Mouse (Mus musculus) liver, embryonic 13.5 days (tissue): ENCODE results near the gene Ms4a6c. TPM values are rescaled to one million over a fixed set of nuclear protein-coding genes. Genes with fewer than 3 reads are reported as not detected.
"Not testable (repeated sequence)": the region's sequence is repeated elsewhere in the genome, so short reads cannot be mapped to it uniquely, and the experiment has no call there.

Experiments used
- ATAC-seq: fragments of 200-750 bp; cut with Nextera tagmentation; 2 replicates; pipeline ENCODE4 v1.8.0; 2017; ENCODE audit warnings: low read depth, mild to moderate bottlenecking, moderate number of reproducible peaks, moderate library complexity
- DNase-seq: peaks from one replicate; pipeline ENCODE4 v3.0.0; 2022
- H3K27ac ChIP-seq: fragments of 300-500 bp; sonication (generic); 2 replicates; pipeline ENCODE4 v1.5.1; 2015; ENCODE audit warnings: moderate library complexity, mild to moderate bottlenecking, inconsistent platforms
- H3K27me3 ChIP-seq: fragments of 300-500 bp; sonication (generic); 2 replicates; pipeline ENCODE4 v1.6.1; 2015; ENCODE audit warnings: mild to moderate bottlenecking, inconsistent platforms
- H3K36me3 ChIP-seq: fragments of 300-500 bp; sonication (generic); 2 replicates; pipeline ENCODE4 v1.6.1; 2015; ENCODE audit warnings: mild to moderate bottlenecking, inconsistent platforms
- H3K4me1 ChIP-seq: fragments of 300-500 bp; sonication (generic); replicated peaks from 2 replicates; pipeline ENCODE4 v1.6.1; 2015; ENCODE audit warnings: inconsistent platforms
- H3K4me2 ChIP-seq: fragments of 300-500 bp; sonication (generic); 2 replicates; pipeline ENCODE4 v1.6.1; 2015; ENCODE audit warnings: inconsistent platforms, mild to moderate bottlenecking, moderate library complexity
- H3K4me3 ChIP-seq: fragments of 300-500 bp; sonication (generic); replicated peaks from 2 replicates; pipeline ENCODE4 v1.5.1; 2015; ENCODE audit warnings: mild to moderate bottlenecking, inconsistent platforms
- H3K9ac ChIP-seq: fragments of 300-500 bp; sonication (generic); 2 replicates; pipeline ENCODE4 v1.6.1; 2015; ENCODE audit warnings: mild to moderate bottlenecking, inconsistent platforms
- H3K9me3 ChIP-seq: fragments of 300-500 bp; sonication (generic); replicated peaks from 2 replicates; pipeline ENCODE4 v1.6.1; 2016; ENCODE audit warnings: inconsistent platforms
- WGBS: fragments of 180-500 bp; shearing (Covaris S2); methylation state at CpG from one replicate; pipeline ENCODE4 v1.1.7; 2015; ENCODE audit not compliant: insufficient replicate concordance; 5-methylcytosine and 5-hydroxymethylcytosine counted together
- polyA plus RNA-seq: library from polyadenylated mRNA; unstranded; fragments of >200 nt; fragmentation: Nextera tagmentation; extraction: Ambion mirVana; gene quantifications from 2 replicates; pipeline ENCODE4 v1.2.1, GENCODE M21; 2015

Ms4a6c gene
- polyA plus RNA-seq, 1 experiment from 2014 or later = 5.7 TPM

DNA sequence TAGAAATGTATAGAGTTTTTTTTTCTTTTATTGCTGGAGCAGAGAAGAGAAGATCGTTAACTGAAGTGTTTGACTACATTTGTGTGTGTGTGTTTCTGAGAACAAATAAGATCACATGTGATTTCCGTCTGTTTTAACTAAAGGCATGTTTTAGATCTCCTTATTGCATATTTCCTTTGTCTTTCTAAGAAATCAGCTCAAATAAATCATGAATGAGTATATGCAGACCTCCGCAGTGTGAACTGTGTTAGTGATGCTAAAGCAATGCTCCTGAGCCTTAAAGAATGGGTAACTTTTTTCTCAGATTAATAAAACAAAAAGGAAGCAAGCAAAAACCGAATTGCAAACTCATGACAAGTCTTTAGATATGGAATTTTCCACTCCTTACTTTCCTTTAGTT is 14.8 kb downstream of the Ms4a6c start:
- WGBS = 49% methylated on average over 4 of the region's 4 CpGs
- no peaks in the 10 kb centered on the region for H3K9me3 ChIP-seq
- H3K27ac ChIP-seq = no peak overlapping the region
- DNase-seq = no peak
- no peak overlapping the region for H3K4me3 ChIP-seq
- H3K4me1 ChIP-seq = no peaks in the 10 kb centered on the region
- H3K27me3 ChIP-seq = no peaks in the 10 kb centered on the region
- no peak for ATAC-seq
- H3K4me2 ChIP-seq = no peak overlapping the region
- no peaks in the 10 kb centered on the region for H3K36me3 ChIP-seq
- no peak overlapping the region for H3K9ac ChIP-seq

DNA sequence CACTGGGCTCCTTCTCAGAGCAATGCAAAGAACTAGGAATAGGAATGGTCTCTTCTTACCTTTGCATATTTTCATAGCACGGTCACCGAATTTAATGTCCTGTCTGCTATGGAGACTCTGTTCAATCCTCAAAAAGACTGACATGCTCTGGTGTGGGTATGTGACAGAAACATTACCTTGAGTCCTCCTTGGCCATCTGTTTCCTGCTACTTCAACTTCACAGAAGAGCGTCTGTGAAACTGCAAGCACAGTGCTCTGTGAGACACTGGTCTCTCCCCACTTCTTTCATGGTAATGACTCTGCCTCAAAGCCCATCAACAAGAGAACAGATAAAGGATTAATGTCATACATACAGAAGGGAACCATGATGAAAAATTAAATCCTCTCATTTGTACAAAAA is 15.2 kb downstream of the Ms4a6c start:
- no peaks in the 10 kb centered on the region for H3K4me1 ChIP-seq
- 43% methylated on average over 3 of the region's 3 CpGs for WGBS
- H3K36me3 ChIP-seq = no peaks in the 10 kb centered on the region
- no peak overlapping the region for H3K4me3 ChIP-seq
- H3K27me3 ChIP-seq = no peaks in the 10 kb centered on the region
- no peak overlapping the region for H3K27ac ChIP-seq
- ATAC-seq = no peak
- H3K4me2 ChIP-seq = no peak overlapping the region
- no peaks in the 10 kb centered on the region for H3K9me3 ChIP-seq
- DNase-seq = no peak
- H3K9ac ChIP-seq = no peak overlapping the region

DNA sequence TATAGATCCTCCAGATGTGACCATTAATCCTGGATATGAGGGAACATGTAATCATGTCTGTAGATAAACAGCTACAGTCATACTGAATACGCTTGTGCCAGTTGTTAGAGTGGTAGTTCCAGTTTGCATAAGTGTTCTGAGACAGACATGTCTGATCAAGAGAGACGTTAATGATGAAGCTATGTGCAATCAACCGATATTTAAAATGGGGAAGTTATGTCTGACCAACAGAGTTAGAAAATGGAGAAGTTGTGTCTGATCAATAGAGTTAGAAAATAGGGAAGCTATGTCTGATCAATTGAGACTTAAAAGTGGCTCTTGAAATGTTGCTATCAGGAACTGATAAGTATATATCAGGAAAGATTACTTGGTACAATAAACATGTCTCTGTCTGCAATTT is 16.1 kb downstream of the Ms4a6c start:
- no peaks in the 10 kb centered on the region for H3K9me3 ChIP-seq
- no peaks in the 10 kb centered on the region for H3K27me3 ChIP-seq
- ATAC-seq = no peak
- WGBS = 27% methylated on average over 3 of the region's 3 CpGs
- DNase-seq = no peak
- no peak overlapping the region for H3K9ac ChIP-seq
- H3K4me1 ChIP-seq = no peaks in the 10 kb centered on the region
- no peak overlapping the region for H3K4me2 ChIP-seq
- H3K36me3 ChIP-seq = no peaks in the 10 kb centered on the region
- no peak overlapping the region for H3K27ac ChIP-seq
- no peak overlapping the region for H3K4me3 ChIP-seq

DNA sequence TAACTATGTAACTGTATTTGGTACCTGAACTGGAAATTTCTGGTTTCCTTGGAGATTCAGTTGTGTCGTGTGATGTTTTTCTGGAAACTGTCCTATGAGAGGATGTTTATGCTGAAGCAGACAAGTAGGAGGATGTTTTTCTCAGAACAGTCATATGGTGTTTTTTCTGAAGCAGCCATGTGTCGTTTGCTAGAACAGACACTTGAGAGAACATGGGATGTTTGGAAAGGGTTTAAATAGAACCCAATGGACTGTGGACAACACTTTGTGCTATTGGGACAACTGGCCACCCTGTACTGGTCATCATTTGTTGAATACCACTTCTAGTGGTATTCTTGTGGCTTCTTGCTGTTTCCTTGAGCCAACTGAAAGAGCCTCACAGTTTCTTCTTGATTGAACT is 16.6 kb downstream of the Ms4a6c start, which contains the start of gene Gm8369:
Gene Gm8369 (plus strand): TSS at position 193 of the 400 bp plus-strand sequence.
- DNase-seq (no peak), ATAC-seq (no peak)
- H3K4me1 ChIP-seq = no peaks in the 10 kb centered on the region
- H3K9ac ChIP-seq = no peak within 1 kb of the TSS
- no peaks in the 10 kb centered on the region for H3K36me3 ChIP-seq
- H3K9me3 ChIP-seq = no peaks in the 10 kb centered on the region
- H3K4me2 ChIP-seq = no peak within 1 kb of the TSS
- H3K27me3 ChIP-seq = no peaks in the 10 kb centered on the region
- WGBS = 55% methylated on average over 2 of the region's 2 CpGs
- H3K27ac ChIP-seq = no peak within 1 kb of the TSS
- H3K4me3 ChIP-seq = no peak within 1 kb of the TSS

DNA sequence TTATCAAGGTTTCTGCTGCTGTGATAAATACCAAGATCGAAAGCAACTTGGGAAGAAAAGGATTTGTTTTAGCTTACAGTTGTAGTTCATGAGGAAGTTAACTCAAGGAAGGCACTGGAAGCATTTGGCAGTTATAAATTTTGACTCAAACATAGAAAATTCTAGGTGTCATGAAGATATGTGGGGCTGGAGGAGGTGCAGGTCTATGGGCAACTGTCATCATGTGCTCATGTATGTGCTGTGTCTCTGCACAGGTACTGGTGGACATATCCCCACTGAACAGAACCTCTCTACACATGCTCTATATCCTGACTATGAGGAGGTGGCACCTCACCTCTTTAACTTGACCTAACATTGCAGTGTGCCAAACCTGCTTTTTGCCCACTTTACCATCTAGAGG is 17.4 kb downstream of the Ms4a6c start:
- Histone ChIP-seq H3K9ac (no peak overlapping the region), H3K4me1 (no peaks in the 10 kb centered on the region), H3K4me3 (no peak overlapping the region), H3K36me3 (no peaks in the 10 kb centered on the region), H3K4me2 (no peak overlapping the region), H3K27ac (no peak overlapping the region), H3K9me3 (no peaks in the 10 kb centered on the region), H3K27me3 (no peaks in the 10 kb centered on the region)
- DNase-seq = no peak
- WGBS = 56% methylated on average over 1 of the region's 1 CpGs
- no peak for ATAC-seq

DNA sequence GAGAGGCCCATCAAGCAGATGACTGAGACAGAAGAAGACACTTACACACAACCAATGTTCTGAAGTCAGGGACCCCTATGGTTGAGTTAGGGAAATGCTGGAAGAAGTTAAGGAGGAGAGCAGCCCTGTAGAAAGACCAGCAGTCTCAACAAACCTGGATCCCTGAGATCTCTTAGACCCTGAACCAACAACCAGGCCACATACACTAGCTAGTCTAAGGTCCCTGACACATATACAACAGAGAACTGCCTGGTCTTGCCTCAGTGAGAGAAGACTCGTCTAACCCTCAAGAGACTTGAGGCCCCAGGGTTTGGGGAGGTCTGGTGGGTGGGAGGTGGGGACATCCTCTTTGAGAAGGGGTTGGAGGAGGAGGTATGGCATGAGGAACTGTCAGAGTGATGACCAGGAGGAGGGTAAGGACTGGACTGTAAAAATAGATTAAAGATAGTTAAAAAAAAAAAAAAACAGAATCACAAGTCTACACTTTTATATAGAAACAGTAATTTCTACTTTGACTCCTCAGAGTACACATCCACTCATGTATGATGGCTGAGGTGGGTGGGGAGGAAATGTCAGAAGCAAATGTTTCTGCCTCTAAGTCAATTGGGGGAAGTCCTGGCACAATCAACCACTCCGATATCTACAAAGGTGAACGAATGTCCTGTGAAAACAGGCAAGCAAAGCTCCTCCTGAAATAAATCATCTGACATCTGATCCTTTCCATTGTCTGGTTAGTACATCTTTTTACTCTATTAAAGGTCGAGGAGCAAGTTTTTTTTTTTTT is 22.4 kb downstream of the Ms4a6c start:
- Histone ChIP-seq H3K4me3 (no peak overlapping the region), H3K27ac (no peak overlapping the region), H3K4me1 (no peaks in the 10 kb centered on the region), H3K9ac (no peak overlapping the region), H3K4me2 (no peak overlapping the region), H3K36me3 (no peaks in the 10 kb centered on the region), H3K9me3 (no peaks in the 10 kb centered on the region), H3K27me3 (no peaks in the 10 kb centered on the region)
- DNase-seq (no peak), ATAC-seq (no peak)
- 44% methylated on average over 4 of the region's 4 CpGs for WGBS

DNA sequence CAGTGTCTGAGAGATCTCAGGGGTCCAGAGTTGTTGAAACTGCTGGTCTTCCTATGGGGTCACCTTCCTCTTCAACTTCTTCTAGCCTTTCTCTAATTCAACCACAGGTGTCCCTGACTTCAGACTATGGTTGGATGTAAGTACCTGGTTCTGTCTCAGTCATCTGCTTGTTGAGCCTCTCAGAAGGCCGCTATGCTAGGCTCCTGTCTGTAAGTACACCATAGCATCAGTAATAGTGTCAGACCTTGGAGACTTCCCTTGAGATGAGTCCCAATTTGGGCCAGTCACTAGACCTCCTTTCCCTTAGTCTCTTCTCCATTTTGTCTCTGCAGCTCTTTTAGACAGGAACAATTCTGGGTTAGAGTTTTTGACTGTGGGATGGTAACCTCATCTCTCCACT is 23.5 kb downstream of the Ms4a6c start:
- DNase-seq = no peak
- no peaks in the 10 kb centered on the region for H3K27me3 ChIP-seq
- no peak overlapping the region for H3K4me2 ChIP-seq
- no peak overlapping the region for H3K27ac ChIP-seq
- no peak for ATAC-seq
- no peaks in the 10 kb centered on the region for H3K36me3 ChIP-seq
- 56% methylated on average over 1 of the region's 1 CpGs for WGBS
- no peaks in the 10 kb centered on the region for H3K9me3 ChIP-seq
- no peak overlapping the region for H3K9ac ChIP-seq
- H3K4me3 ChIP-seq = no peak overlapping the region
- H3K4me1 ChIP-seq = no peaks in the 10 kb centered on the region

DNA sequence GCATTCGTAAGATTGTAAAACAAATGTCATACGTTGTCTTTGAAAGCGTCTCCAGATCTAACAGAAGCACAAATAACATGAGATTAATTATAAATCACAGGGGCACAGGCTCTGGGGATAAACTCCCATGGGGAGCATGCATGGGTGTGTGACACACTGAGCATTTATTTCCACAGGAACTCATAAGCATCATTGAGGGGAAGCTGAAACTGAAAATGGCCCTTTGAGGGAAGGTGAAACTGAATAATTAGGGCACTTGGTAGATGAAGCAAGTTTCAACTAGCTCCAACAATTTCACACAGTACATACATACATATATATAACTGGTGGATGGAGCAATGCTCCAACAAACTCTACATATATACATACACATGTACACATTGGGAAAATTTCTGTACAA is 25.4 kb downstream of the Ms4a6c start:
- WGBS = 66% methylated on average over 3 of the region's 3 CpGs
- ATAC-seq (no peak), DNase-seq (no peak)
- Histone ChIP-seq H3K4me1 (no peaks in the 10 kb centered on the region), H3K9ac (no peak overlapping the region), H3K27me3 (no peaks in the 10 kb centered on the region), H3K9me3 (no peaks in the 10 kb centered on the region), H3K4me3 (no peak overlapping the region), H3K4me2 (no peak overlapping the region), H3K27ac (no peak overlapping the region), H3K36me3 (no peaks in the 10 kb centered on the region)

DNA sequence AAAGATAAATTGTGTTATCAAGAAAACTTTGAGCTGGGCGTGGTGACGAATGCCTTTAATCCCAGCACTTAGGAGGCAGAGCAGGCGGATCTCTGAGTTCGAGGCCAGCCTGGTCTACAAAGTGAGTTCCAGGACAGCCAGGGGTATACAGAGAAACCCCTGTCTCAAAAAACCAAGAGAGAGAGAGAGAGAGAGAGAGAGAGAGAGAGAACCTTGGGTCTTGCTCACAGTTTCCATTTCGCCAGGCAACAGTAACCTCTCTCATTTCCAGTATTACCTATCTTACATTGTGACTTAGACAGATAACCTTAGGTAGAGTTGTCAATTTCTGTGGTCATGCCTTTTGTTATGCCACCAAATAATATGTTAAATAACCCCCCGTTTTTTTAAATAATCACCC is 27.2 kb downstream of the Ms4a6c start:
- WGBS = 60% methylated on average over 6 of the region's 6 CpGs
- no peaks in the 10 kb centered on the region for H3K9me3 ChIP-seq

DNA sequence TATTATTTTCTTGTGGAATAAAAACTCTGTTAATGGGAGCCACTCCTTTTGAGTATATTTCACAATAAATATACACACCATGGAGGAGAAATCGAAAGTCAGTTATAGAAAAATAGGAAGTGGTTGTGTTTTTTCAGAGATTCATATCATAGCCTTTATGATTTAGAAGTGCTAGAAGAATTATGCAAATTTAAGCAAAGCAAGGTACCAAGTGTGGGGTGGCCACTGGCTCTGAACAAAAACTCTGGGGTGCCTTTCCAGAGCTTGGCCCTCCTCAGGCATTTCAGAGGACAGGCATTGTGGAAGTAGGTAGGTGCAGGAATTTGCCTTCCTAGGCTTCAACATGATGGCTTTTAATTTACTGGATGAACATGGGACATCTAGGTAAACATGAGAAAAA is 28.1 kb downstream of the Ms4a6c start:
- H3K4me2 ChIP-seq, H3K9ac ChIP-seq, H3K4me3 ChIP-seq, H3K27me3 ChIP-seq, H3K4me1 ChIP-seq, DNase-seq, H3K36me3 ChIP-seq, H3K9me3 ChIP-seq, H3K27ac ChIP-seq, ATAC-seq: not testable (repeated sequence)
- 46% methylated on average over 1 of the region's 1 CpGs for WGBS

More for the DNA sequence above, 27.2 kb downstream of the Ms4a6c start:
- Histone ChIP-seq H3K36me3 (no peaks in the 10 kb centered on the region), H3K27me3 (no peaks in the 10 kb centered on the region), H3K4me3 (no peak overlapping the region), H3K4me2 (no peak overlapping the region), H3K27ac (no peak overlapping the region), H3K4me1 (no peaks in the 10 kb centered on the region), H3K9ac (no peak overlapping the region)
- ATAC-seq (no peak), DNase-seq (no peak)

DNA sequence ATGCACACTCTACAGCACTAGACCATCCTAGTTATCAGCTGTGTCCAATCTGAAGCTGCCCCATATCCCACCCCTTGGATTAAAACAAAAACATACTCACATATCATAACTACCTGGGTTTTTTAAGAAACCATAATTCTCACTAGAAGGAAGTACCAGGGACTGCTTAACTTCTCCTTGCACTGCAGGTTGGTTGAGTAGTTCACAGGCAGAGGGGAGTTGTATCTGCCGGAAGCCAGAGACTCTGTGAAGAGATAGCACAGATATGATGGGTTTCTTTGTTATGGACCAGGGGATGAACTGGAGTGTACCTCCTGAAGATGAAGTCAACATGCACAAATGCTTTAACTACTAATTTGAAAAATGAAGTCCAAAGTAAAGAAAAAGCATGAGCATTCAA is 31.6 kb downstream of the Ms4a6c start:
- Histone ChIP-seq H3K27me3 (no peaks in the 10 kb centered on the region), H3K27ac (no peak overlapping the region), H3K4me1 (no peaks in the 10 kb centered on the region), H3K9ac (no peak overlapping the region), H3K36me3 (no peaks in the 10 kb centered on the region), H3K4me3 (no peak overlapping the region), H3K4me2 (no peak overlapping the region), H3K9me3 (no peaks in the 10 kb centered on the region)
- DNase-seq (no peak), ATAC-seq (no peak)
- 55% methylated on average over 1 of the region's 1 CpGs for WGBS

DNA sequence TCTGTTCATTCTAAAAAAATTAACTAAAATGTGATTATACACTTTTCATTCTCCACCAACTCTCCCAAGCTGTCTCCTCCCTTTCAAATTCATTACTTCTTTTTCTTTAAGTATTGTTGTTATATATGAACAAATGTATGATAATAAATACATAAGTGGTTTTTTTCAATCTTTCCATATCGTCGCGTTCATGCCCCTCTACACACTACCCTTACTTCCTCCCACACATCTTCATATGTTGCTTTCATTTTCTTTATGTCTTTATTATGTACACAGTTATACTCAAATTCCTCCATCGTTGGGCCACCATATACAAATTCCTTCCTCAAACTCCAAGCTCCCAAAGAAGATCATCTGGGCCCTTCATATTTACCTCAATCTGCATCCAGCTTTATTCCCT is 32.2 kb downstream of the Ms4a6c start:
- H3K36me3 ChIP-seq = no peaks in the 10 kb centered on the region
- DNase-seq = no peak
- no peaks in the 10 kb centered on the region for H3K27me3 ChIP-seq
- H3K4me1 ChIP-seq = no peaks in the 10 kb centered on the region
- 54% methylated on average over 4 of the region's 4 CpGs for WGBS
- ATAC-seq = no peak
- H3K27ac ChIP-seq = no peak overlapping the region
- H3K4me2 ChIP-seq = no peak overlapping the region
- H3K9me3 ChIP-seq = no peaks in the 10 kb centered on the region
- H3K9ac ChIP-seq = no peak overlapping the region
- no peak overlapping the region for H3K4me3 ChIP-seq
